Mouse (Mus musculus): ENCODE results near the gene Spsb1. TPM values are rescaled to one million over a fixed set of nuclear protein-coding genes. Genes with fewer than 3 reads are reported as not detected.

The Spsb1 gene
- polyA plus RNA-seq, 1 experiment from 2014 or later, result 5.1 TPM

DNA sequence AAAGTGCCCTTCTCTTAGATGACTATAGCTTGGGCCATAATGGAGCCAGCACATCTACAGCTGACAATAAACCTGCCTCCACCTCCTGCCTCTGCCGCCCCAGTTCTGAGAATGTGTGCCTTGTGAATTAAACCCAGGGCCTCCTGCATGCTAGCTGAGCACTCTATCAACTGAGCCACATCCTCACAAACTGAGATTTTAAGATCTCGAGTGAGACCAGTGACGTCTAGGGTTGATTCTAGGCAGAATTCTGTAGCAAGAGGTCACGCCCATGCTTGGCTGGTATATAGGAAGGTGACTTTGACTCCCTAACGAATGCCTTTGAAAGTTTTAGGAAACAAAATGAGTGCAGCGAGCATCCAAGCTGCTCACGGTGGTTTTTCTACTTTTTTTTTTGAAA, 104.8 kb downstream of the Spsb1 start:
- ATAC-seq, result no peak
- Histone ChIP-seq H3K4me3 (ENCODE audit: low read depth, low read length) (no peak overlapping the region), H3K9me3 (replicated peaks; ENCODE audit: control insufficient read depth, low read length, poor library complexity, severe bottlenecking) (no peaks in the 10 kb centered on the region), H3K36me3 (ENCODE audit: control insufficient read depth, insufficient read depth, low read length) (no peaks in the 10 kb centered on the region), H3K4me1 (ENCODE audit: control insufficient read depth, insufficient read depth, low read length) (peaks cover 11% of the 10 kb centered on the region; the same call in 1 of the 2 replicates), H3K4me2 (ENCODE audit: low read length) (no peak overlapping the region), H3K27me3 (ENCODE audit: control insufficient read depth, insufficient read depth, low read depth, low read length) (no peaks in the 10 kb centered on the region), H3K9ac (ENCODE audit: low read depth, low read length) (no peak overlapping the region), H3K27ac (ENCODE audit: low read length) (no peak overlapping the region)
- WGBS, result 86% methylated on average over 7 of the region's 7 CpGs

DNA sequence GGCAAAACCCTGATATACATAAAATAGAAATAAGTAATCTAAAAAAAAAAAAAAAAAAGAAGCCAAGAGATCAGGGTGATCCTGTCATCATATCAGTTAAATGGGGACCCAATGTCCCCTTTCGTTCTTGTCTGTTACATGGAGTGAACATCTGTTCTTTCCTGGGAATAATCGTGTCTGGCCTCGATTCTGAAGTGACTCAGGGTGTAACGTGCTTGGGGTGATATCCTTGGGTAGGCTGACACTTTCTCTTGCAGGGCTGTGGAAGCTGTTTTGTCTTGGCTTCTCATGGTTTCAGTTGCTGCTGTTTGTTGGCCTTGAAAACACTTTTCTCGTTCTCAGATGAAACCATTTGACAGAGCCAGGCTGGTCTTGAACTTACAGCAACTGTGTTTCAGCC, 105.8 kb downstream of the Spsb1 start:
- Histone ChIP-seq H3K4me1 (ENCODE audit: control insufficient read depth, insufficient read depth, low read length) (peaks cover 3% of the 10 kb centered on the region; the same call in 1 of the 2 replicates), H3K4me2 (ENCODE audit: low read length) (no peak overlapping the region), H3K9ac (ENCODE audit: low read depth, low read length) (no peak overlapping the region), H3K36me3 (ENCODE audit: control insufficient read depth, insufficient read depth, low read length) (no peaks in the 10 kb centered on the region), H3K27ac (ENCODE audit: low read length) (no peak overlapping the region), H3K4me3 (ENCODE audit: low read depth, low read length) (no peak overlapping the region), H3K9me3 (replicated peaks; ENCODE audit: control insufficient read depth, low read length, poor library complexity, severe bottlenecking) (no peaks in the 10 kb centered on the region), H3K27me3 (ENCODE audit: control insufficient read depth, insufficient read depth, low read depth, low read length) (no peaks in the 10 kb centered on the region)
- ATAC-seq, result no peak
- WGBS, result 81% methylated on average over 5 of the region's 5 CpGs

DNA sequence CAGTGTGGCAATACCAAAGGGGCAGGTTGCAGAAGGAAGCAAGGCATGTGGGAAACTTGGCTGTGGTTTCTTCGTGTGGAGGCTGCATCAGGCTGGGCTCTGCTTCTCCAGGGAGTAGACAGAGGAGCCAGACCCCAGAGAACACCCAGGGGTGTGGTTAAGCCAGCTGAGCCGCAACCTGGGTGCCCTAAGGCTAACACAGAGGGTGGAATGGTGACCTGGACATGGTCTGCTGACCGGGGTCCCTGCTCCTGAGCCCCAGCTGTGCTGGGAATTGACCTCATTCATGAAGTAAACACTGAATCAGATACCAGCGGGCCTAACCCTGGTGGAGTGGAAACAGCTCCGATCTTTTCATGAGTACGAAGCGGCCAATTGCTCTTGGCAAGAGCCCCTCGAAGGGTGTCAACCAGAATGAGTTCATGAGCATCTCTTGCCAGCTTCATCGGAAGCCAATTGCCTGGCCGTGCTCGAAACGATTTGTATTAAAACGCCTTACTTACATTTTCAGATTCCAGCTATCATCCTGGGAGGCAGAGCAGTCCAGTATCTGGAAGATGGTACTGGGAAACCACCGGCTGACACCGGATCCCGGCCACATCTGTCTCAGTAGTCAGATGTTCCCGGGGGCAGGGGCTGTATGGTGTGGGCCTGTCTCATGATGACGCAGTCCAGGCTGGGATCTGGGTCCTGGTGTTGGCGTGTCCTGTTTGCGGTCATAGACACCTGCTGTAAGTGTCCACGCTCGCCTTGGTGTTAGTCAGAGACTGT, 107.8 kb downstream of the Spsb1 start:
- H3K9ac ChIP-seq (ENCODE audit: low read depth, low read length), result no peak overlapping the region
- H3K9me3 ChIP-seq (replicated peaks; ENCODE audit: control insufficient read depth, low read length, poor library complexity, severe bottlenecking), result no peaks in the 10 kb centered on the region
- H3K27me3 ChIP-seq (ENCODE audit: control insufficient read depth, insufficient read depth, low read depth, low read length), result no peaks in the 10 kb centered on the region
- no peak overlapping the region for H3K4me2 ChIP-seq (ENCODE audit: low read length)
- H3K4me1 ChIP-seq (ENCODE audit: control insufficient read depth, insufficient read depth, low read length), result no peaks in the 10 kb centered on the region
- WGBS, result 86% methylated on average over 22 of the region's 22 CpGs
- no peaks in the 10 kb centered on the region for H3K36me3 ChIP-seq (ENCODE audit: control insufficient read depth, insufficient read depth, low read length)
- H3K4me3 ChIP-seq (ENCODE audit: low read depth, low read length), result no peak overlapping the region
- ATAC-seq, result no peak
- H3K27ac ChIP-seq (ENCODE audit: low read length), result no peak overlapping the region

Other genes with a start within 250 kb of the Spsb1 start
- 46.3 and 47.8 TPM in 2 replicates for gene Tmem201, start 217.0 kb downstream of the Spsb1 start, polyA plus RNA-seq (2015; fragmentation: Nextera tagmentation; extraction: Ambion mirVana)
- gene Slc25a33, start 180.8 kb downstream of the Spsb1 start, polyA plus RNA-seq (2015; fragmentation: Nextera tagmentation; extraction: Ambion mirVana), result 28.8 and 29.1 TPM in 2 replicates
- gene H6pd, start 54.0 kb upstream of the Spsb1 start, polyA plus RNA-seq (2015; fragmentation: Nextera tagmentation; extraction: Ambion mirVana), result 2.5 and 3.1 TPM in 2 replicates
- gene Gpr157, start 132.3 kb upstream of the Spsb1 start, polyA plus RNA-seq (2015; fragmentation: Nextera tagmentation; extraction: Ambion mirVana), result 0.26 and 0.34 TPM in 2 replicates
- gene Slc2a5, start 164.2 kb upstream of the Spsb1 start, polyA plus RNA-seq (2015; fragmentation: Nextera tagmentation; extraction: Ambion mirVana), result 2.1 and 2.9 TPM in 2 replicates
- not detected in 2 replicates for gene Slc2a7, start 193.9 kb upstream of the Spsb1 start, polyA plus RNA-seq (2015; fragmentation: Nextera tagmentation; extraction: Ambion mirVana)
- gene Car6, start 246.3 kb upstream of the Spsb1 start, polyA plus RNA-seq (2015; fragmentation: Nextera tagmentation; extraction: Ambion mirVana), result not detected in 2 replicates

All from midbrain, embryonic 16.5 days (tissue).